Mouse (Mus musculus) naive thymus-derived CD4-positive, alpha-beta T cell, adult 2 months (primary cell): ENCODE measurements around the gene Slc39a2.
"Not testable (repeated sequence)": the region's sequence is repeated elsewhere in the genome, so short reads cannot be mapped to it uniquely, and the experiment has no call there.

Experiments
- DNase-seq: peaks from one replicate; pipeline ENCODE4 v3.0.0-alpha.2; 2011; ENCODE audit warnings: low read depth

The Slc39a2 gene

DNA sequence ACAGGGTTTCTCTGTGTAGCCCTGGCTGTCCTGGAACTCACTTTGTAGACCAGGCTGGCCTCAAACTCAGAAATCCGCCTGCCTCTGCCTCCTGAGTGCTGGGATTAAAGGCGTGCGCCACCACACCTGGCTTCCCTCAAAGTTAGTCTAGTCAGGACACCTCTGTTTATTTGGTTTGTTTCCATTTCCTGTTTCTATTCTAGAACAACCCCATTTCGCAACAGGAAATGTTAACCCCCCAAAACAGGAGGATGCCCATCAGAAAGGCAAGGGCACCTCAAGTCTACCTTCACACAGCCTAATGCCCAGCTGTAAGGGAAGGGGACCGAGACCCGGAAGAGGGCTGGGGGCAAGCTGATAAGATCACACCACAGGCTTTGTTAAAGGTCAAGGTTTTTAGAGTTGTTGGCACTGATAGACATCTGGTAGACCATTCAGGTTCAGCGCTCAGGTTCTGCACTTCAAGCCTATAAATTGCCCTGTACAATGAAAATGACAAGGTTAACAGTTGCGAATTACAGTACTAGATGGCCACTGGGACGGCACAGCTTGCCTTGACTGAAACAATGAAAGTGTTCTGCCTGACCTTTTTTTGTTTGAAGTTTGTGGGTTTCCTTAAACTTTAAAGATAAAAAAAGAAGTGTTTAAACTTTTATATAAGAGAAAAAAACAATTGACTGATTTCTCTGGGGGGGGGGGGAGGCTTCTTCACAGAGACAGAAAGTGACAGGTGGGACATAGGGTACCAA, at the start of gene Slc39a2:
Gene Slc39a2, plus strand, starts transcription at position 699 of the 749 bp plus-strand sequence.
- DNase-seq: no peak

DNA sequence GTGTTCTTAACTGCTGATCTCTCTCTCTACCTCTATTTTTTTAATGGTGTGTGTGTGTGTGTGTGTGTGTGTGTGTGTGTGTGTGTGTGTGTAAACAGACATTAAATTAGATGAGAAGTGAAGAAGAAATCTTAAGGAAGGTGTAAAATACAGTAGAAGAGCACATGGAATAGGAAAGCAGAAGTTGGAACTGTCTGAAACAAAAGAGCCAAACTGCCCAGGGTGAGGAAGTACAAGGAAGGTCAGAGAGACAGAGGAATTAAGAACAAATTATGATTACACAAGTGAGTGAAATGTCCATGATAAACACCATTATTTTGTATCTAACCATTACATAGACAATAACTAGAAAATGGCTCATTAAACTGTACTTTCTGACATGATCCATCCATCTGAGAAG, 48.8 kb upstream of the Slc39a2 start:
- DNase-seq: no peak

DNA sequence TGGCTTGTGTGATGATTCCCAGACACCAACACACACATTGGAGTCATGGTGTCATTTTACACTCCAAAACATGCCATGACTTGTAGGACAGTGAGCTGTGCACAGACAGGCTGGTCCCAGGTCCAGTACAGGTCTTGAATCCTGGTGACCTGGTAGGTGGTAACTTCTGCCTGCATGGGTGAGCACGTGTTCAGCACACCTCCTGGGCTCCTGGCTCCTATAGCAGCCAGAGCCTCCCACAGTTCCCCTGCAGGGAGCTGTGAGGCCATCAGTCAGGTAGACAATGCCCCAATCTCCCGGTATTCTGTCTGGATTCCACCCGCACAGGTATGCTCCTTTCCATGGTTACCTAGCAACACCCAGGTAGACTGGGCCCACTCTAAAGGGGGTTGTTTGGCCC, 46.1 kb upstream of the Slc39a2 start:
- DNase-seq: no peak

DNA sequence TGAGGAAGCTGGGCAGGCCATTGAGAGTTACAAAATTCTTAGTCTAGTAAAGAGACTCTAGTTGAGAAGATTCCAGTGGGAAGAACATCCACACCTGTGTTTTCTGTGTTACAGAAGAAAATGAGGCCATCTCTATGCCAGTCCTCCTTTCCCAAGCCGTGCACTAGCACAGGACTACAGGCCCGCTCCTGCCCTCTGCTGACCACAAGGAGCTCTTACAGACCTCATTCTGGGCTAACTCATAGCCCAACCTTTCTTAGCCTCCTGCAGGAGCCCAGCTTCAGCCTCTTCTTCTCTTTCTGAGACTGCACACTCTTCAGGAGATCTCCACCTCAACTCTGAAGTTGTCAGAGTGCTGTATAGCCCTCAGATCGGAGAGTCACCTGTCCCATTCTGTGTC, 41.7 kb upstream of the Slc39a2 start:
- DNase-seq: not testable (repeated sequence)

DNA sequence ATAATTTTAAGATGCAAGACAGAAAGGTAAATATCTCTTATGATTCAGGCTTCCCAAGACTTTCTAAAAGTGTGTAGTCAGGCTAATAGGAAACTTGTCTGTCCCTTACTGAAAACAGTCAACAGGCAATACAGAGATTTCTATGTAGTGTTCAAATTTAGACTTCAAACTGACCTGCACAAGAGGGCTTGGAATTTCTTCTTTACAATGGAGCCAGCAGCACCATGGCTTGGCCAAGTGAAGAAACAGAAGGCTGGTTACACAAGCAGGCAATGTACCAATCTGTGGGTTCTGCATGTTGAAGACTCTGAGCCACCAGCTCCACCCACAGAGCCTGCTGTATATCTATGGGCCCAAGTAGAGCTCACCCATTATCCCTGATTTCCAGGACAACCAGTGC, 39.3 kb upstream of the Slc39a2 start, which contains the start of gene Ear6:
Gene Ear6, plus strand, starts transcription at position 301 of the 400 bp plus-strand sequence.
- DNase-seq: no peak

DNA sequence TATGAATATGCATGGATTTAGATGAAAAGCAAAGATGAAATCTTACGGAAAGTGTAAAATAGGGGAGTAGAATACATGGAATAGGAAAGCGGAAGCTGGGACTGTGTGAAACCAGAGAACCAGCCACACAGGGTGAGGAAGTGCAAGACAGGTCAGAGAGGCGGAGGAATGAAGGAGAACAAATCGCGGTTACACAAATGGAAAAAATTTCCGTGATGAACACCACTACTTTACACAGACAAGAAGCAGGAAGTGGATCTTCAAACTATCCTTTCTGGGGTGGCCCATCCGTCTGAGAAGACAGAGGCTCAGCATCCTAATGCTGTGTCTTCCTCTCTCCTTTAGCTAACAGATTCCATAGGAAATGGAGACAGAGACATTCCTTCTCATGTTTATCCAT, 37.4 kb upstream of the Slc39a2 start:
- DNase-seq: peak; percentile 10

DNA sequence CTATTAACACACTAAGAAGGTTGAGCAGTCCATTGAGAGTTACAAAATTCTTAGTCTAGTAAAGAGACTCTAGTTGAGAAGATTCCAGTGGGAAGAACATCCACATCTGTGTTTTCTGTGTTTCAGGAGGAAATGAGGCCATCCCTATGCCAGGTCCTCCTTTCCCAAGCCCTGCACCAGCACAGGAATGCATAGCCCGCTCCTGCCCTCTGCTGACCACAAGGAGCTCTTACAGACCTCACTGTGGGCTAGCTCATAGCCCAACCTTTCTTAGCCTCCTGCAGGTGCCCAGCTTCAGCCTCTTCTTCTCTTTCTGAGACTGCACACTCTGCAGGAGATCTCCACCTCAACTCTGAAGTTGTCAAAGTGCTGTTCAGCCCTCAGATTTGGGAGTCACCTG, 29.1 kb upstream of the Slc39a2 start:
- DNase-seq: not testable (repeated sequence)

DNA sequence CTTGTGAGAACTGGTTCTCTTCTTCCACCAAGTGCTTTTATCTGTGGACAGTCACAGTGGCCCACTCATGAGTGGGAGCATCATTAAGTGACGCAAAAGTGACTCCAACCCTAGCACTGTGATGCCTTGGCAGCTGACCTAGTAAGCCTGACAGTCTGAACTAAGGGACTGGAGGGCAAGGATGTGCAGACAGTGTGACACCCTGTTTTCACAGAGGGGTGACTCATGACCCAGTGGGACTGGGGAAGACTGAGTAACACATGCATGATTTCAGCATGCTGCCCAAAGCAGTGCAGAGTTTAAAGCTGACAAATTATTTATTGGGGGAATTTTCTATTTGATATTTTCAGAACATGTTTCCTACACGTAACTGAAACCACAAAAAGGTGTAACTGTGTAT, 21.9 kb upstream of the Slc39a2 start:
- no peak for DNase-seq

DNA sequence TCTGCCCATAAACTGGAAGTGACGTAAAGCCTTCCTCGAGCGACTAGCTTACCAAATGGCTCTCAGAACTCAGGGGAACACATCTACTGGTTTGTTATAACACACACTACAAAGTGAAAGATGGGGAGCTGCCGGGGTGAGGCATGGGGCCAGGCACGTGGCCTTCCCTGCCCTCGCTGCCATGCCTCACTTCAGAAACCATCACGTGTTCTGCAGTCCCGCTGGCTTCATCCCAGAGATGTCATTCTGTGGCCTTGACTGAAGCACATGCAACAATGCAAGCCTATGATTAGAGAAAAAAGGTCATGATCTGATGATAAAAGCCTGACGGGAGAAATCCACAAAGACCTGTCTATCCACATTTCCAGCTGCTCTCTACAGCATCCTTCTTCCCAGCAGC, 20.9 kb upstream of the Slc39a2 start:
- no peak for DNase-seq

DNA sequence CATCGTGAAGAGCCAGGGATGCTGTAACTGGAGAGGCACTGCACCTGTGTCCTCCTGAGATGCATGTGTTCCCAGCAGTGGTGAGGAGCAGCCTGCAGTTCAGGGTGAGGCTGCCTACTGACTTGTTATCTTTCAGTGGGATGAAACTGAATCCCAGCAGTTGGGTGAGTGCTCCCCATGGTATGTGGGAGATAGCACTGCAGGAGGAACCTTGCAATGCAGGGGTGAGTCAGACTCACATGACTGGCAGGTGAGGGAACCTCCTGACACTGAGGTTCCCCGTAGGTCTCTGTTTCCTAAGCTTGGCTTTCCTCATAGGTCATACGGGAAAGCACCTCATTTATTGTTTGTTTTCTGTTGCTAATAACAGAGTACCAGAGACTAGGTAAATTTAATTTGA, 15.2 kb upstream of the Slc39a2 start:
- no peak for DNase-seq

DNA sequence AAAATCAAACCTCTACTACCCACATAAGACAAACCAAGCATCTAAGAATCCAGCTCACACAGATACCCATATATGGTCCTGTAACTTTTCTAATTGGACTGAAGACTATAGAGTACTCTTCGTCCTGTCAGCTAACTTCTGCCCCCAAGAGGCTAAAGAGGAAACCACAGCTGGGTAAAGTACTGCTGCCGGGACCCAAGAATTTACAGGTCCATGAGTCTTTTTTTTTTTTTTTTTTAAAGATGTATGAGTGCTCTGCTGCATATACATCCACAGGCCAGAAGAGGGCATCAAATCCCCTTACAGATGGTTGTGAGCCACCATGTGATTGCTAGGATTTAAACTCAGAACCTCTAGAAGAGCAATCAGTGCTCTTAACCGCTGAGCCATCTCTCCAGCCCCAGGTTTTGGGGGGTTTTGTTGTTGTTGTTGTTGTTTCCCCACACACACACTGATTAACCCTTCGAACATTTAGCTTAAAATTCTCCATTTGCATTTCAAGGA, 9.1 kb upstream of the Slc39a2 start:
- peak; percentile 97 for DNase-seq

DNA sequence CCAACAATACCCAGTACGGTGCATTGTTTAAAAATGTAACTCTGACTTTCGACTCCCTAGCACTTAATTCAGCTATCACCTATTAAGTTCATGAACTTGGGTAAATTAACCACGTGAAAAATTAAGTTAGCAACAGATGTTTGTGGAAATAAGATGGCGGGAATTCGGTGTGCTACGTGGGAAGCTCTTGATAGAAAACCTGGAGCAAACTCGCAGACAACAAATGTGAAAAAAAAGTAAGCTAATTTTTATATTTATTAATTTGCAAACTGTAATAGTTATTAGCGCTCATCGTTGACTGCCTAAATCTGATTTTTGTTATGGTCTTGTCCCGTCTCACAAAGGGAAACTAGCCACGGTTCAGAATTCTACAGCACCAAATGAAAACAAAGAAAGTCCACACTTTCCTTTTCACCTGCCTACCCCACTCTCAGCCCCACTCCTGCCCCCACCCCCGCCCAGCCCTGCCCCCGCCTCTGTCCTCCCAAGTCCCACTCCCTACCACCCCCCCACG, 8.6 kb upstream of the Slc39a2 start:
- DNase-seq: peak; percentile 68

DNA sequence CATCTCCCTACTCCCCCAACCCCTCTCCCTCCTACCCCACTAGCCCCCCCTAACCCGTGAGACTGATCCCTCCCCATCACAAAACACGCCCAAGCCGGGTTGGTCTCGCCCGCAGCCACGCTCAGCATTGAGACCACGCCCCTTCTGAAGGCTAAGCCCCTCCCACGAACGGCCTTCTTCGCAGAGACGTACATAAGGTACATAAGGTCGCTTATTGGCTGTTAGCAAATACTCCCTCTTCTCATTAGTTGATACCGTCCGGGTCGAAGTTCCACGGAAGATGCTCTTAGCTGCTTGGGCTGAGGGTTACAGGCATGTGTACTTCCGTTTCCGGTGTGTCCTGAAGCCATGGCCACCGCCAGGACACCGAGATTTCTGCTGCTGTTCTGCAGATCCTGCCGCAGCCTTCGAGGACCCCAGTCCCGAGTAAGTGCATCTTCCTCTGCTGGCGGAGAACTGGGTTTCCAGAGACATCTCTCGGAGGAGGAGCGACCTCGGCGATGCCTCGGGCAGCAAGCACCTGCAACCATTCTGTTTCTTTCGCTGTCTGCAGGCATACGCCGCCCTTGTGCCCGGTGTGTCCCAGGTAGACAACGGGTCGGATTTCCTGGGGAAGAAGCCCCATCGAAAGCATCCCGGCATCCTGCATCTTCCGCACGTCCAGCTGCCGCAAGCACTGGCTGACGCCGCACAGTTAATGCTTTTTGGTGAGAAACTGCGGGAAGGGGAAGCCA, 7.9 kb upstream of the Slc39a2 start, which contains the start of gene Mettl17:
Gene Mettl17, plus strand, starts transcription at position 245 of the 734 bp plus-strand sequence.
- DNase-seq: peak; percentile 99

DNA sequence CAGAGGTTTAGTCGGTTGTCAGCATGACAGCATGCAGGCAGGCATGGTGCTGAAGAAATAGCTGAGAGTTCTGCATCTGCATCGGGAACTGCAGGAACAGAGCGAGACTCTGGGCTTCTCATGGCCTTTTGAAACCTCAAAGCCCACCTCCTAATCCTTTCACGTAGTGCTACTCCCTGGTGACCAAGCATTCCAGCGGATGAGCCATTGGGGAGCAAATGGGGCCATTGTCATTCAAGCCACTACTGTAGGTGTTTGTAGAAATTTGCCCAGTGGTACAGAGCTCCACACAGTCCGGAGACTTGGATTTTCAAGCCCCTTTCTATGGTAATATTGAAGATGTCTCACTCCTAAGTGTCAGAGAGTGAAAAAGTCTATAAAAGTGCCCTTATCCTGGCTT, 6.6 kb upstream of the Slc39a2 start:
- DNase-seq: no peak

DNA sequence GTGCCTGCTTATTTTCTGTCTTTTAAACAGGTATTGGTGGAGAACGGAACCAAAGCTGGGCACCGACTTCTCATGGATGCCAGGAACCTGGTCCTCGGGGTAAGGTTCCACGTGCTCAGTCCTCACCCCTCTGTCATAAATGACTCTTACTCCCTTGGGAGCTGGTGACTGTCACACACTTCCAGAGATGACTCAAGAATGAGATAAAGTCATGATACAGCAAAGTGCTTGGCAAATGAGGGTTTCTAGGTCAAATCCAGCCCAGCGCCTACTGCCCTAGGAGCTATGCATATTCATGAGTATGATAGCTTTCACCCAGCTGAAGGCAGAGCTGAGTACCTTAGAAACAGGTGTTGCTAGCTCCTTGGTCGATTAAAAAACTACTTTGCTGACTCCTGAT, 2.9 kb upstream of the Slc39a2 start:
- no peak for DNase-seq

DNA sequence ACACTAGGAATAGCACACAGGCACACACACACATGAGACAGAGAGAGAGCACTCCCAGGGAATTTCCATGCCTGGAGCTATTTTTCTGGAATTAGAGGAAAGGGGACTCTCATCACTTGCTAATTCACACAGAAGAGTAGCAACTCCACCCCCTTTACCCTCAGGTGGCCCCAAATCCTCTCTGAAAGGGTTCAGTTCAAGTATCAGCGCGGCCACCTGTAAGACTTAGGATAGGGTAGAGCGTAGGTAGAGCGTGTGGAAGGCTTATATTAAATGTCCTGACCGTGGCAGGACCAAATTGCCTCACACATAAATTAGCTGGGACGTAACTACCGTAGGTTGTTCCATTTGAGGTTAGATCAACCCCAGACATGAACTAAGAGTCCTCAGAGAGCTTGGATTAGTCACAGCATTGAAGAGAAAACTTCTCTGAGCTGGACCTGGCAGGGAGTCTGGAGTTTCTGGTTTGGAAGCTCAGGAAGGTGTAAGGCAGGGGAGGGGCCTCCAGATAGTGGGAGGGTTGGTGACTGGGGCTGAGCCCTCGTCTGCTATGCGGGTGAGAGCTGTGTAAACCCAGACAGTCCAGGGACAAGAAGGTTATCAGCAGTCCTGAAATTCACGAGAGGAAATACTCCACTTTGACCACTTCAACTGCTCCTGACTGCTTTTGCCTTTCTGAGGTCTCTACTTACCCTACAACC, 555 bp downstream of the Slc39a2 start:
- DNase-seq: no peak

DNA sequence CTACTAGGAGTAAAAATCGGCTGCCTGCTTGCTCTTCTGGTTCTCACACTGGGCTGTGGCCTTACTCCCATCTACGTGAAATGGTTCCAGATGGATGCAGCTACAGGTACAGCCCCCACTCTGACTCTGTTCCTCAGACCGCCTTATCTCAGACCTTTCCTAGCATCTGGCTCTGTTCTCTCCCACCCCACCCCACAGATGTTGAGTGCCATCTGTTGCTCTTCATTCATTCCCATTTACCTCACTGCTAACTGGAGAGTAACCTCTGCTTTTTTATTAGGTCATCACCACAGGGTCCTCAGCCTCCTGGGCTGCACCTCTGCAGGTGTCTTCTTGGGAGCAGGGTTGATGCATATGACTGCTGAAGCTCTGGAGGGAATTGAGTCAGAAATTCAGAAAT, 1.1 kb downstream of the Slc39a2 start:
- no peak for DNase-seq

DNA sequence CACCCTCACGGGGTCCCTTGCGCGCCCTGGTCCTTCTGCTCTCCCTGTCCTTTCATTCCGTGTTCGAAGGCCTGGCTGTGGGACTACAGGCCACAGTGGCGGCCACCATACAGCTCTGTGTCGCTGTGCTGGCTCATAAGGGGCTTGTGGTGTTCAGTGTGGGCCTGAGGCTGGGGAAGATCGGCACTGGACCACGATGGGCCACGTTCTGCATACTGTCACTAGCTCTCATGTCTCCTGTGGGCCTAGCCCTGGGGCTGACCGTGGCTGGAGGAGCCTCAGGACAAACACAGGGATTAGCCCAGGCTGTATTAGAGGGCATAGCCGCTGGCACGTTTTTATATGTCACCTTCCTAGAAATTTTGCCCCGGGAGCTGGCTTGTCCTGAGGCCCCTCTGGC, 2.4 kb downstream of the Slc39a2 start:
- no peak for DNase-seq

DNA sequence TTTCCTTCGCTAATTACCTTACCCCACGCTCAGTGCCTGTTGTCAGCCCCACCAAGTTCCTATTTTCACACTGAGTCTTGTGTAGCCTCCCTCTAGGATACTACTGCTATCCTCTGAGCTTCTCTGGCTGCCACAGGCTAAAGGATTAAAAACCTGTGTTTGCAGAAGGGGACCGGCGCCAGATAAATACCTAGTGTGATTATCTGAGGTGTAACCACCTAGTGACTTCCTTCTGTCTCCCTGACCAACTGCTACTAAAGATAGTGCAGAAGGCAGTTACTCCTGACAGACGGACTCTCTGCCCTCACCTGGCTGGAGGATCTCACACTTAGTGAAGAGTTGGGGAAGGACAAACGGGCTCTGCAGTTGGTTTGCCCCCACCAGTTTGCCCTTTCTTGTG, 3.3 kb downstream of the Slc39a2 start:
- no peak for DNase-seq

DNA sequence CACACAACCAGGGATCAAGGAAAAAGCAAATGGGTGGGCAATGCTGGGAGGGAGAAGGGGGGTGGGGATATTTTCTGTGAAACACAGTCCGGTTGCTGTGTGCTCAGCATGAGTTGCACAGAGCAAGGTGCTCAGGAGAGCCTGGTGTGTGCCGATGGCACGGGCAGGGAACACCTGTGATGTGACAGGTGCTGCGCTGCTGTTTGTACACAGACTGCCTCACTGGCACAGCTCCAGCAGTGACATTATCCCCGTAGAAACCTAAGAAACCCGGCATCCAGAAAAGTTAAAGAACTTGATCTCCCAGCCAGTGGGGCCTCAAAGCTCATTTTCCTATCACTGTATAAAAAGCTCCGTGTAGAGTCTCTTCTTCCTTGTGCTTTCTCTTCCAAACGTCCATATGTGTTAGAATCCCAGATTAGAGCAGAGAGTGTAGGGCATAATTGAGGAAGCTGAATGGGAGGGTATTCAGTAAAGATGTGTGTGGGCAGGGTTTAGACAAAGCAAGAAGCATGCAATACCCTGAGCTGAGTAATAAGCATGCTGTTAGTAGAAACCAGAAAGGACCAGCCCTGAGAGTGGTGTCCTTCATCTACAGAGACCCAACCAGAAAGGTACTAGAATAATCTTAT, 4.0 kb downstream of the Slc39a2 start:
- no peak for DNase-seq

DNA sequence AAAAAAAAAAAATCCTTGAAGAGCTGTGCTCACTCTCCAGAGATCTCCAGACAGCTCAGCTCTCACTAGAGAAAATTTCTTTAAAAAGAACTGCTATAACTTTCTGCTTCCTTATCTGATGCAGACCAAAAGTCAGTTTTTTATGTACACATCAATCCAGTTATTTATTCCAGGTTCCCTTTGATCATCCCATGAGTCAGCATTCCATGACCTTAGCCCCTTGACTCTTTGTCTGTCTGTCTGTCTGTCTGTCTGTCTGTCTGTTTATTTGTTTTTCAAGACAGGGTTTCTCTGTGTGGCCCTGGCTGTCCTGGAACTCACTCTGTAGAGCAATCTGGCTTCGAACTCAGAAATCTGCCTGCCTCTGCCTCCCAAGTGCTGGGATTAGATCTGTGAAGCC, 6.7 kb downstream of the Slc39a2 start:
- no peak for DNase-seq
